Mouse (Mus musculus) heart, postnatal 0 days (tissue): ENCODE data around the gene Eci2. TPM values are rescaled to one million over a fixed set of nuclear protein-coding genes. Genes with fewer than 3 reads are reported as not detected.
"Not testable (repeated sequence)": the region's sequence is repeated elsewhere in the genome, so short reads cannot be mapped to it uniquely, and the experiment has no call there.

Source experiments
- ATAC-seq: fragments of 200-750 bp; cut with Nextera tagmentation; 2 replicates; pipeline ENCODE4 v1.8.0; 2017; ENCODE audit warnings: low read depth, moderate number of reproducible peaks, moderate library complexity; ENCODE audit not compliant: insufficient read depth
- DNase-seq: peaks from one replicate; pipeline ENCODE4 v3.0.0-alpha.2; 2016; ENCODE audit warnings: low spot score
- H3K27ac ChIP-seq: fragments of 300-500 bp; sonication (generic); 2 replicates; pipeline ENCODE4 v1.5.1; 2014; ENCODE audit warnings: low read depth, mild to moderate bottlenecking
- H3K27me3 ChIP-seq: fragments of 300-500 bp; sonication (generic); 2 replicates; pipeline ENCODE4 v1.6.1; 2014; ENCODE audit warnings: low read length, mixed read lengths; ENCODE audit not compliant: control insufficient read depth, insufficient read depth
- H3K36me3 ChIP-seq: fragments of 300-500 bp; sonication (generic); replicated peaks from 2 replicates; pipeline ENCODE4 v1.6.1; 2014; ENCODE audit warnings: low read length, mixed read lengths; ENCODE audit not compliant: control insufficient read depth, insufficient read depth
- H3K4me1 ChIP-seq: fragments of 300-500 bp; sonication (generic); 2 replicates; pipeline ENCODE4 v1.6.1; 2014; ENCODE audit warnings: antibody characterized with exemption; ENCODE audit not compliant: control insufficient read depth, insufficient read depth
- H3K4me2 ChIP-seq: fragments of 300-500 bp; sonication (generic); 2 replicates; pipeline ENCODE4 v1.6.1; 2014; ENCODE audit warnings: low read depth, mild to moderate bottlenecking, low read length, moderate library complexity
- H3K4me3 ChIP-seq: fragments of 300-500 bp; sonication (generic); 2 replicates; pipeline ENCODE4 v1.5.1; 2014; ENCODE audit warnings: low read depth, low read length
- H3K9ac ChIP-seq: fragments of 300-500 bp; sonication (generic); replicated peaks from 2 replicates; pipeline ENCODE4 v1.6.1; 2014; ENCODE audit warnings: low read depth, low read length, mixed read lengths
- H3K9me3 ChIP-seq: fragments of 300-500 bp; sonication (generic); replicated peaks from 2 replicates; pipeline ENCODE4 v1.6.1; 2016; ENCODE audit warnings: low read length; ENCODE audit not compliant: control insufficient read depth
- CTCF ChIP-seq: IDR thresholded peaks from 2 replicates; pipeline ENCODE4 v1.5.1; 2016; ENCODE audit warnings: antibody characterized with exemption, control low read depth, low read depth
- EP300 ChIP-seq: IDR thresholded peaks from 2 replicates; pipeline ENCODE4 v1.6.1; 2016; ENCODE audit warnings: antibody characterized with exemption, low read depth
- WGBS: fragments of 180-500 bp; shearing (Covaris S2); extraction: QIAGEN DNeasy Blood & Tissue Kit; methylation state at CpG from one replicate; pipeline ENCODE4 v1.1.7; 2014; 5-methylcytosine and 5-hydroxymethylcytosine counted together
- polyA plus RNA-seq: library from polyadenylated mRNA; unstranded; fragments of >200 nt; fragmentation: Nextera tagmentation; extraction: Ambion mirVana; gene quantifications from 2 replicates; pipeline ENCODE4 v1.2.1, GENCODE M21; 2015
- total RNA-seq: library from RNA; depleted of rRNA; stranded (reverse); fragments of >200 nt; gene quantifications from 2 replicates; pipeline ENCODE4 v1.2.3, GENCODE M21; 2014; ENCODE audit warnings: low replicate concordance

Gene Eci2
- total and polyA plus RNA-seq, 2 experiments from 2014 or later = 245 to 300 TPM

DNA sequence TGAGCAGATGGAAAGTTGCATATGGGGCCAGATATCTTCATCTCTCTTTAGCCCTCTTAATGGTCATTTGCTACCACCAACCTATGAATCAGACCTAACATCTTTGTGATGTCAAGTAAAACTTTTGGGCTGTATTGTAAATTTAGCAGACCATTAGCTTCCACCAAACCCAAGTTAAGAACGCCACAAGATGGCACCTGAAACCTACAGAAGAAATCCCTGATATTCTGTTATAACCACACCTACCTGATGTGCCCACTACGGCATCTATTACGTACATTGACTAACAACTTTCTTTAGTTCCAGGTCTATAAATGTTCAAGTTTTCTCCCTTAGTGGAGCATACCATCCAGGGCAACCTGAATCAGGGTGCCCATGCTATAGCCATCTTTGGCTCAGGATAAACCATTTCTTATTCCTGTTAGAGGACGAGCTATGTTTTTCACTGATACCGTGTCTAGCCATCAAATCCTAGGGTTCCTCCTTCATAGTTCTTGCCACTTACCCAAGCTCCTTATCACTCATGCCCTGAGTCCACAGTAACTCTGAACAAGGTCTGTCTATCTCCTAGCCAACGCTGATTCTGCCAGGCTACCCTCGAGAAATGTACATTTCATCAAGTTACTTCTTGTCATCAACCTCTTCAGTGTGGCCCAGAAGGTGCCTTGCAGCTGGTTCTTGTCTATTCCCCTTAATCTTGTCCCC lies 4.2 kb upstream of the Eci2 start:
- Histone ChIP-seq H3K4me2 (no peak overlapping the region), H3K36me3 (no peaks in the 10 kb centered on the region), H3K27ac (no peak overlapping the region), H3K4me1 (no peaks in the 10 kb centered on the region), H3K27me3 (no peaks in the 10 kb centered on the region), H3K9me3 (no peaks in the 10 kb centered on the region), H3K9ac (no peak overlapping the region), H3K4me3 (no peak overlapping the region)
- no peak for ATAC-seq
- TF ChIP-seq CTCF = peak; percentile 40
- TF ChIP-seq EP300 = no peak
- WGBS = 70% methylated on average over 7 of the region's 7 CpGs
- no peak for DNase-seq

DNA sequence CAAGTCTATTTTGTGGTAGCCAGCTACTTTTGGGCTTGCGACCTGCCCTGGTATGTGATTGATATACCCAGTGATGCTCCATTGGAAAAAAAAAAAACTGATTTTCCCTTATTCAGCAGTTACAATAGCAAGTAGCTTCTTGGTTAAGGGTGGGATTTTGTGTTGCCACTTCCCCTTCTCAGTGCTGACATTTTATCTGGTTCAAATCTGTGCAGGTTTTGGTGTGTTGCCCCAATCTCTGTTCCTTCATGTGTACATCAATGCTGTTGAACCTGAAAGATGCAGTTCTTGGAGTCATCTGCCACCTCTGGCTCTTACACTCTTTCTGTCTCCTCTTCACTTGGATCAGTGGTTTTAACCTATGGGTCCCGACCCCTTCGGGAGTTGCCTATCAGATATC lies 1.5 kb upstream of the Eci2 start:
- TF ChIP-seq CTCF (no peak), EP300 (no peak)
- no peaks in the 10 kb centered on the region for H3K27me3 ChIP-seq
- H3K4me1 ChIP-seq = no peaks in the 10 kb centered on the region
- H3K36me3 ChIP-seq = no peaks in the 10 kb centered on the region
- no peak for ATAC-seq
- WGBS = 70% methylated on average over 3 of the region's 3 CpGs
- no peak overlapping the region for H3K4me2 ChIP-seq
- no peak overlapping the region for H3K4me3 ChIP-seq
- no peak overlapping the region for H3K27ac ChIP-seq
- H3K9me3 ChIP-seq = no peaks in the 10 kb centered on the region
- no peak for DNase-seq
- no peak overlapping the region for H3K9ac ChIP-seq

DNA sequence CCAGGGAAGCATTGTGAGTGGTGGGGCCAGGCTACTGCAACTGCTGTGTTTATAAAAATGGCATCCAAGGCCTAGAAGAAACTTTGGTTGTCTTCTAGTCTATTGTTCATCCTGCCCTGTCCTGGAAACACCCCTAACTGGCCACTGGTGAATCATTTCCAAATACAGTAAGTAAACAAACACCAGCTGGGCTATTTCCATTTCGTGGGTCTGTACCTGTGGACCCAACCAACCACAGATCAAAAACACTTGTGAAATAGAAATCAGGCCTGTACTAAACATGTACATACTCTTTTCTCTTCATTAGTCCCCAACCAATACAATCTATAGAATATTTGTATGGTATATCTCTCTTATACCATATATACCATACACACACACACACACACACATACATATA lies 3.5 kb downstream of the Eci2 start:
- H3K9me3 ChIP-seq, H3K4me2 ChIP-seq, H3K36me3 ChIP-seq, ATAC-seq, DNase-seq, H3K4me1 ChIP-seq, H3K4me3 ChIP-seq, H3K27me3 ChIP-seq, H3K27ac ChIP-seq, H3K9ac ChIP-seq: not testable (repeated sequence)
- 57% methylated on average over 1 of the region's 1 CpGs for WGBS

- Histone ChIP-seq H3K4me2 (no peak overlapping the region), H3K9me3 (no peaks in the 10 kb centered on the region), H3K4me3 (no peak overlapping the region), H3K4me1 (no peaks in the 10 kb centered on the region), H3K27me3 (no peaks in the 10 kb centered on the region), H3K9ac (no peak overlapping the region), H3K36me3 (no peaks in the 10 kb centered on the region), H3K27ac (no peak overlapping the region)
- TF ChIP-seq CTCF = no peak
- no peak for TF ChIP-seq EP300
- DNase-seq (no peak), ATAC-seq (no peak)
- WGBS = 50% methylated on average over 3 of the region's 3 CpGs
Observed at GRCm38 (mm10) chr13:35020383-35020782, 6.5 kb downstream of the Eci2 start.

DNA sequence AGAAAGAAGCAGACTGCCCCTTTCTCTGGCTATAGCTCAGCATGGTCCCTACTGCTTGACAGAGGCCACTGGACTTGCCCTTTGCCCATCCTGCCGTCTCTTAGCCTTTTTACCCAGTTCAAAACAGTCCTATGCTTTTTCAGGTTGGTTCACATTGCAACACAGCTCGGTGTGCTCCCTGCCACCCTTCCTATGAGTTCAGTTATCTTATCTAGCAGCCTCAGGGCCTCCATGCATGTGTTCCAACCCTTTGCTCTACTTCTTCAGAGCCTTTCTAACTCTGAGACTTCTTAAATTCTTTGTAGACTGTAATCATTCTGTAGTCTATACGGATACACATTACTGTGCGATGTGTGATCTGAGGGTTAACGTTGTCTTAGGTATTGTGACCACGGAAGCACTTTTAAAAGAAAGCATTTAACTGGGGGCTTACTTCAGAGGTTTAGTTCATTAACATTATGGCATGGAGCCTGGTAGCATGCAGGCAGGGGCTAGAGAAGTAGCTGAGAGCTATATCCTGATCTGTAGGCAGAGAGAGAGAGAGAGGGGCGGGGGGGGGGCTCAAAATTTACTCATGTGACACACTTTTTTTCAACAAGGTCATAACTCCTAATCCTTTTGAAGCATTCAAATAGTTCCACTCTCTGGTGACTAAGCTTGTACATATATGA lies 7.9 kb downstream of the Eci2 start:
- Histone ChIP-seq H3K9ac (no peak overlapping the region), H3K4me3 (no peak overlapping the region), H3K4me2 (no peak overlapping the region), H3K27me3 (no peaks in the 10 kb centered on the region), H3K9me3 (0 out of 2 replicates have a peak, but pooled peaks cover 5% of the 10 kb centered on the region), H3K4me1 (no peaks in the 10 kb centered on the region), H3K36me3 (no peaks in the 10 kb centered on the region), H3K27ac (no peak overlapping the region)
- 66% methylated on average over 7 of the region's 7 CpGs for WGBS
- TF ChIP-seq EP300 = no peak
- no peak for TF ChIP-seq CTCF
- ATAC-seq (no peak), DNase-seq (no peak)

DNA sequence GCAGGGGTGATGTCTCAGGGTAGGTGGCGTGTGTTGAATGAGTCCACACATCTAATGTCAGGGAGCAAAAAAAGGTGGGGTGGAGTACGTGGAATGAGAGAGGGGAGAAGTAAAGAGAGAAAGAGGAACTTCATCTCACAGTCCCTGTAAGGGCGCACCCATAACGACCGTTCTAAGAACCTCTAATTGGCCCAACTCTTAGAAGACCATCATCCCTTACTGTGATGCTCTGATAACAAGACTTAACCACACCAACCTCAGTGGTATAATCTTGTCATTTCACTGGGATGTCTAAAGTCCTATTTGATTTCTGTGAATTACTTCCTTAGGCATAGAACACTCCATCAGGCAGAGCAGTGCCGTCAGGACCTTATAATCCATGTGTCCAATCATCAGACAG lies 9.5 kb downstream of the Eci2 start:
- Histone ChIP-seq H3K4me2 (no peak overlapping the region), H3K27me3 (no peaks in the 10 kb centered on the region), H3K36me3 (no peaks in the 10 kb centered on the region), H3K4me3 (no peak overlapping the region), H3K27ac (no peak overlapping the region), H3K9me3 (0 out of 2 replicates have a peak, but pooled peaks cover 8% of the 10 kb centered on the region), H3K9ac (no peak overlapping the region), H3K4me1 (no peaks in the 10 kb centered on the region)
- no peak for TF ChIP-seq CTCF
- no peak for TF ChIP-seq EP300
- DNase-seq (no peak), ATAC-seq (no peak)
- WGBS = 87% methylated on average over 6 of the region's 6 CpGs
